Mouse (Mus musculus): ENCODE results near the gene Tjap1. TPM values are rescaled to one million over a fixed set of nuclear protein-coding genes. Genes with fewer than 3 reads are reported as not detected.

Tjap1 gene
- polyA plus RNA-seq, 1 experiment from 2014 or later: 48.8 TPM

MicroRNAs encoded within 50 kb of the gene (microRNA counts, 519-probe panel; counts per million panel counts)
- microRNA mmu-miR-693-3p (171 counts per million, percentile 57 among the panel's probes with 10 or more counts), microRNA mmu-miR-693-5p (171 counts per million, percentile 57 among the panel's probes with 10 or more counts)

Small RNAs within 50 kb of the gene (microRNA-seq; reads per million reads assigned to microRNA genes)
- gene Mir693: not detected

Other genes starting within 250 kb of the Tjap1 start
- gene Mrps18a, start 172.0 kb downstream of the Tjap1 start, polyA plus RNA-seq (2014; fragmentation: Nextera tagmentation; extraction: Ambion mirVana): 125 and 128 TPM in 2 replicates
- 8.9 and 12.6 TPM in 2 replicates for gene Rsph9, start 138.8 kb downstream of the Tjap1 start, polyA plus RNA-seq (2014; fragmentation: Nextera tagmentation; extraction: Ambion mirVana)
- gene Mad2l1bp, start 129.5 kb downstream of the Tjap1 start, polyA plus RNA-seq (2014; fragmentation: Nextera tagmentation; extraction: Ambion mirVana): 34.3 and 36.0 TPM in 2 replicates
- 23.8 and 27.3 TPM in 2 replicates for gene Gtpbp2, start 122.0 kb downstream of the Tjap1 start, polyA plus RNA-seq (2014; fragmentation: Nextera tagmentation; extraction: Ambion mirVana)
- 8.9 and 9.5 TPM in 2 replicates for gene Polh, start 80.4 kb downstream of the Tjap1 start, polyA plus RNA-seq (2014; fragmentation: Nextera tagmentation; extraction: Ambion mirVana)
- 68.4 and 73.4 TPM in 2 replicates for gene Xpo5, start 80.2 kb downstream of the Tjap1 start, polyA plus RNA-seq (2014; fragmentation: Nextera tagmentation; extraction: Ambion mirVana)
- gene Polr1c, start 35.0 kb downstream of the Tjap1 start, polyA plus RNA-seq (2014; fragmentation: Nextera tagmentation; extraction: Ambion mirVana): 105 TPM in 2 replicates
- gene Yipf3, start 34.9 kb downstream of the Tjap1 start, polyA plus RNA-seq (2014; fragmentation: Nextera tagmentation; extraction: Ambion mirVana): 79.4 and 89.9 TPM in 2 replicates
- gene Lrrc73, start 29.5 kb downstream of the Tjap1 start, polyA plus RNA-seq (2014; fragmentation: Nextera tagmentation; extraction: Ambion mirVana): 1.7 and 2.8 TPM in 2 replicates
- gene Dlk2, start 14.4 kb upstream of the Tjap1 start, polyA plus RNA-seq (2014; fragmentation: Nextera tagmentation; extraction: Ambion mirVana): 1.1 and 1.3 TPM in 2 replicates
- 5.5 and 8.4 TPM in 2 replicates for gene Abcc10, start 45.3 kb upstream of the Tjap1 start, polyA plus RNA-seq (2014; fragmentation: Nextera tagmentation; extraction: Ambion mirVana)
- 15.0 and 15.8 TPM in 2 replicates for gene Zfp318, start 100.7 kb upstream of the Tjap1 start, polyA plus RNA-seq (2014; fragmentation: Nextera tagmentation; extraction: Ambion mirVana)
- gene Crip3, start 145.9 kb upstream of the Tjap1 start, polyA plus RNA-seq (2014; fragmentation: Nextera tagmentation; extraction: Ambion mirVana): 0.24 and 0.74 TPM in 2 replicates
- not detected in 2 replicates for gene Slc22a7, start 155.4 kb upstream of the Tjap1 start, polyA plus RNA-seq (2014; fragmentation: Nextera tagmentation; extraction: Ambion mirVana)
- 2.6 and 3.1 TPM in 2 replicates for gene Ttbk1, start 204.6 kb upstream of the Tjap1 start, polyA plus RNA-seq (2014; fragmentation: Nextera tagmentation; extraction: Ambion mirVana)
- gene Dnph1, start 213.7 kb upstream of the Tjap1 start, polyA plus RNA-seq (2014; fragmentation: Nextera tagmentation; extraction: Ambion mirVana): 55.3 and 64.9 TPM in 2 replicates